Comparison of ENCODE assay signal across 12 mouse cellular contexts in the genomic region with DNA sequence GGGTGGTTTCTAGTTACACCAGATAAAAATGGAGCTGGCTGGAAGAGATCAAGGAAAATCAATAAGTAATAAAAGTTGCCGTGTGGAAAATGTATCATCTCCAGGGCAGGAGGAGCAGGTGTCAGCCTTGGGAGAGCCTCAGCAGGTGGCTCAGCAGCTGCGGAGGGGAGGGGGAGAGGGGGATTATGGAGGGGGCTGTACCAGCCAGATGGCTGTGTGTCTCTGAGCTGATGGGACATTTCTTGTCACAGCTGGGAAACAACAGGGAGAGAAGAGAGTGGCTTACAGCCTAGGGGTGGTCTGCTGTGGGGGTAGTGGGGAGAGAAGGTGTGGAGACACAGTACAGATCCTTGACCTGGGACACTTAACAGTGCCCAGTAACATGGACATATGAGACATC.
DNase-seq lines count a peak whose midpoint lies in the region; ATAC-seq lines count a peak whose summit lies in the region.
"Had no signal": no experiment of that assay in that cellular context is flagged by ENCODE, and none has a peak within 500 bp of the region (broad histone marks: within the 10 kb centered on the region; RNA-seq: fewer than 3 reads in every experiment).

No protein-coding gene starts in this region.

- H3K36me3 ChIP-seq in kidney, embryonic 16.5 days (ENCODE audit: insufficient read depth, low read length) = no peaks in the 10 kb centered on the region
- no peaks in the 10 kb centered on the region for H3K36me3 ChIP-seq in forebrain, embryonic 11.5 days (ENCODE audit: control insufficient read depth, insufficient read depth, low read length)
- H3K36me3 ChIP-seq in intestine, embryonic 15.5 days = no peaks in the 10 kb centered on the region
- no peaks in the 10 kb centered on the region for H3K36me3 ChIP-seq in neural tube, embryonic 14.5 days (ENCODE audit: control insufficient read depth, insufficient read depth, low read length)
- H3K36me3 ChIP-seq in heart, embryonic 10.5 days = no peaks in the 10 kb centered on the region

- no peak for DNase-seq in kidney, adult 18-20 months
- no peak for DNase-seq in forebrain, embryonic 11.5 days (ENCODE audit: low spot score)
- no peak for DNase-seq in cerebellum, adult 11 months
- DNase-seq in heart, adult 9 months (ENCODE audit: low spot score in 2 of 2) = no peak
- no peak for DNase-seq in heart, embryonic 10.5 days (ENCODE audit: low spot score)
- DNase-seq: right cerebral cortex, postnatal 4 days; thymus, adult 2 months had no signal

- ATAC-seq in kidney, embryonic 16.5 days (ENCODE audit: low FRiP score, low TSS enrichment) = peak; percentile 35; the same call in 1 of the 2 replicates
- peak; percentile 42 for ATAC-seq in forebrain, embryonic 11.5 days (replicated peaks; ENCODE audit: low FRiP score)
- ATAC-seq in intestine, embryonic 15.5 days = peak; percentile 64
- ATAC-seq in neural tube, embryonic 14.5 days (ENCODE audit: low read depth) = peak; percentile 54; the same call in 1 of the 2 replicates
- ATAC-seq: lung, postnatal 0 days had no signal

- WGBS in kidney, embryonic 16.5 days = 8% methylated on average over 2 of the region's 2 CpGs
- 8% methylated on average over 2 of the region's 2 CpGs for WGBS in forebrain, embryonic 11.5 days
- WGBS in intestine, embryonic 15.5 days = 8% methylated on average over 2 of the region's 2 CpGs
- WGBS in neural tube, embryonic 14.5 days = 4% methylated on average over 2 of the region's 2 CpGs
- 32% methylated on average over 2 of the region's 2 CpGs for WGBS in heart, embryonic 10.5 days

- no peak overlapping the region for H3K9ac ChIP-seq in kidney, embryonic 16.5 days (replicated peaks; ENCODE audit: low read length)
- H3K9ac ChIP-seq in forebrain, embryonic 11.5 days (ENCODE audit: low read length) = no peak overlapping the region
- H3K9ac ChIP-seq in intestine, embryonic 15.5 days = no peak overlapping the region
- H3K9ac ChIP-seq in neural tube, embryonic 14.5 days (replicated peaks; ENCODE audit: low read depth, low read length) = no peak overlapping the region

- H3K4me2 ChIP-seq in kidney, embryonic 16.5 days (replicated peaks; ENCODE audit: low read depth, low read length) = no peak overlapping the region
- H3K4me2 ChIP-seq in forebrain, embryonic 11.5 days (ENCODE audit: low read depth, low read length, severe bottlenecking) = no peak overlapping the region
- no peak overlapping the region for H3K4me2 ChIP-seq in intestine, embryonic 15.5 days (replicated peaks)
- no peak overlapping the region for H3K4me2 ChIP-seq in neural tube, embryonic 14.5 days (ENCODE audit: low read depth, low read length)

- H3K4me3 ChIP-seq in kidney, embryonic 16.5 days (ENCODE audit: low read length) = no peak overlapping the region
- H3K4me3 ChIP-seq in forebrain, embryonic 11.5 days (ENCODE audit: low read depth, low read length) = no peak overlapping the region
- no peak overlapping the region for H3K4me3 ChIP-seq in intestine, embryonic 15.5 days (replicated peaks)
- no peak overlapping the region for H3K4me3 ChIP-seq in neural tube, embryonic 14.5 days (ENCODE audit: low read depth, low read length)
- H3K4me3 ChIP-seq in heart, embryonic 10.5 days = no peak overlapping the region
- H3K4me3 ChIP-seq: layer of hippocampus, adult 2 months had no signal

- no peak overlapping the region for H3K27ac ChIP-seq in kidney, embryonic 16.5 days (ENCODE audit: low read length)
- H3K27ac ChIP-seq in forebrain, embryonic 11.5 days (ENCODE audit: low read depth, low read length) = 0 out of 2 replicates have a peak overlapping the region, but pooled peaks have one; percentile 31
- no peak overlapping the region for H3K27ac ChIP-seq in intestine, embryonic 15.5 days
- H3K27ac ChIP-seq in neural tube, embryonic 14.5 days (ENCODE audit: low read depth, low read length) = no peak overlapping the region
- no peak overlapping the region for H3K27ac ChIP-seq in heart, embryonic 10.5 days
- H3K27ac ChIP-seq: layer of hippocampus, adult 2 months had no signal

- no peaks in the 10 kb centered on the region for H3K4me1 ChIP-seq in kidney, embryonic 16.5 days (ENCODE audit: insufficient read depth, low read length)
- peaks cover 1% of the 10 kb centered on the region; the same call in 1 of the 2 replicates for H3K4me1 ChIP-seq in forebrain, embryonic 11.5 days (replicated peaks; ENCODE audit: control insufficient read depth, insufficient read depth, low read length)
- H3K4me1 ChIP-seq in intestine, embryonic 15.5 days (replicated peaks) = 0 out of 2 replicates have a peak, but pooled peaks cover 5% of the 10 kb centered on the region
- 0 out of 2 replicates have a peak, but pooled peaks cover 5% of the 10 kb centered on the region for H3K4me1 ChIP-seq in neural tube, embryonic 14.5 days (ENCODE audit: control insufficient read depth, insufficient read depth, low read length)
- peaks cover 5% of the 10 kb centered on the region; the same call in 1 of the 2 replicates for H3K4me1 ChIP-seq in heart, embryonic 10.5 days

- H3K27me3 ChIP-seq in kidney, embryonic 16.5 days (ENCODE audit: insufficient read depth, low read length) = no peaks in the 10 kb centered on the region
- H3K27me3 ChIP-seq in forebrain, embryonic 11.5 days (ENCODE audit: control insufficient read depth, insufficient read depth, low read length) = no peaks in the 10 kb centered on the region
- no peaks in the 10 kb centered on the region for H3K27me3 ChIP-seq in intestine, embryonic 15.5 days (replicated peaks)
- no peaks in the 10 kb centered on the region for H3K27me3 ChIP-seq in neural tube, embryonic 14.5 days (ENCODE audit: control insufficient read depth, insufficient read depth, low read length)
- H3K27me3 ChIP-seq in heart, embryonic 10.5 days (ENCODE audit: insufficient read depth, poor library complexity, severe bottlenecking) = peaks cover 26% of the 10 kb centered on the region; the same call in 1 of the 2 replicates

- no peaks in the 10 kb centered on the region for H3K9me3 ChIP-seq in kidney, embryonic 16.5 days (ENCODE audit: low read length)
- no peaks in the 10 kb centered on the region for H3K9me3 ChIP-seq in forebrain, embryonic 11.5 days (ENCODE audit: control insufficient read depth, low read length)
- no peaks in the 10 kb centered on the region for H3K9me3 ChIP-seq in intestine, embryonic 15.5 days
- H3K9me3 ChIP-seq in neural tube, embryonic 14.5 days (ENCODE audit: control insufficient read depth, low read length) = no peaks in the 10 kb centered on the region
- H3K9me3 ChIP-seq in heart, embryonic 10.5 days = no peaks in the 10 kb centered on the region
